8 mouse cellular contexts compared by ENCODE assay signal in the genomic region with DNA sequence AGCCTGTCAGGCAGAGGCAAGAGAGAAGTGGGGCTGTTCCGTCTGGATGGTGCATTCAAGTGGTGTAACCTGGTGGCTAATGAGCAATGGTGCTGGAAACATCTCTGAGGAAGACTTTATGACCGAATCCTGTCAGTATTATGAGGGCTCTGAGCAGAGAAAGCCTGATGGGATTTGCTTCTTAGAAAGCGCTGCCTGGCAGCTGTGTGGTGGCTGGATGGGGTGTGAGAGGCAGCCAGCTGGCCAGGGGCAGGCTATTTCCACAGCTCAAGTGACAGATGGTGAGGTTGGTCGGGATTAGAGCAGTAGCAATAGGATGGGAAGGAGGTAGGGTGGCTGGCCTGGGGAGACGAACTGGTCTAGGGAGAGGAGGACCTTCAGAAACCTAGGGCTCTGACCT. TPM values are rescaled to one million over a fixed set of nuclear protein-coding genes. Genes with fewer than 3 reads are reported as not detected.
DNase-seq lines count a peak whose midpoint lies in the region; ATAC-seq and TF ChIP-seq lines count a peak whose summit lies in the region.

No protein-coding gene starts in this region.

- WGBS in lung, embryonic 16.5 days = 74% methylated on average over 5 of the region's 5 CpGs
- WGBS in lung, postnatal 0 days = 65% methylated on average over 5 of the region's 5 CpGs
- 48% methylated on average over 5 of the region's 5 CpGs for WGBS in limb, embryonic 15.5 days
- WGBS in stomach, embryonic 16.5 days = 71% methylated on average over 5 of the region's 5 CpGs

- no peak overlapping the region for H3K27ac ChIP-seq in lung, embryonic 16.5 days (ENCODE audit: low read length)
- no peak overlapping the region for H3K27ac ChIP-seq in lung, postnatal 0 days (ENCODE audit: low read length)
- peak overlapping the region; percentile 83 for H3K27ac ChIP-seq in limb, embryonic 15.5 days
- H3K27ac ChIP-seq in stomach, embryonic 16.5 days (ENCODE audit: low read length) = peak overlapping the region; percentile 63

- H3K4me2 ChIP-seq in lung, embryonic 16.5 days (ENCODE audit: low read depth, low read length) = peak overlapping the region; percentile 61; the same call in 1 of the 2 replicates
- H3K4me2 ChIP-seq in lung, postnatal 0 days (replicated peaks; ENCODE audit: low read depth, low read length) = no peak overlapping the region
- peak overlapping the region; percentile 74 for H3K4me2 ChIP-seq in limb, embryonic 15.5 days
- H3K4me2 ChIP-seq in stomach, embryonic 16.5 days (ENCODE audit: low read depth, low read length) = no peak overlapping the region

- H3K4me1 ChIP-seq in lung, embryonic 16.5 days (replicated peaks; ENCODE audit: control insufficient read depth, insufficient read depth, low read length) = peaks cover 8% of the 10 kb centered on the region; the same call in 1 of the 2 replicates
- no peaks in the 10 kb centered on the region for H3K4me1 ChIP-seq in lung, postnatal 0 days (ENCODE audit: insufficient read depth, low read depth, low read length)
- peaks cover 16% of the 10 kb centered on the region for H3K4me1 ChIP-seq in limb, embryonic 15.5 days
- peaks cover 7% of the 10 kb centered on the region for H3K4me1 ChIP-seq in stomach, embryonic 16.5 days (ENCODE audit: control insufficient read depth, insufficient read depth, low read length)

- TF ChIP-seq EP300 in lung, postnatal 0 days (IDR thresholded peaks at IDR 0.05) = no peak

- no peak for TF ChIP-seq CTCF in lung, postnatal 0 days (IDR thresholded peaks at IDR 0.05)

- H3K9ac ChIP-seq in lung, embryonic 16.5 days (ENCODE audit: low read length) = peak overlapping the region; percentile 51; the same call in 1 of the 2 replicates
- H3K9ac ChIP-seq in lung, postnatal 0 days (replicated peaks; ENCODE audit: low read depth) = no peak overlapping the region
- no peak overlapping the region for H3K9ac ChIP-seq in limb, embryonic 15.5 days
- peak overlapping the region; percentile 56 for H3K9ac ChIP-seq in stomach, embryonic 16.5 days (ENCODE audit: low read length)

- H3K4me3 ChIP-seq in lung, embryonic 16.5 days (ENCODE audit: low read length) = no peak overlapping the region
- H3K4me3 ChIP-seq in lung, postnatal 0 days (ENCODE audit: low read depth, low read length) = no peak overlapping the region
- no peak overlapping the region for H3K4me3 ChIP-seq in limb, embryonic 15.5 days
- no peak overlapping the region for H3K4me3 ChIP-seq in stomach, embryonic 16.5 days (replicated peaks; ENCODE audit: low read length)

- no peaks in the 10 kb centered on the region for H3K27me3 ChIP-seq in lung, embryonic 16.5 days (ENCODE audit: control insufficient read depth, insufficient read depth, low read depth, low read length)
- no peaks in the 10 kb centered on the region for H3K27me3 ChIP-seq in lung, postnatal 0 days (replicated peaks; ENCODE audit: insufficient read depth, low read length)
- H3K27me3 ChIP-seq in limb, embryonic 15.5 days = no peaks in the 10 kb centered on the region
- H3K27me3 ChIP-seq in stomach, embryonic 16.5 days (ENCODE audit: control insufficient read depth, insufficient read depth, low read length) = no peaks in the 10 kb centered on the region

- ATAC-seq in lung, embryonic 16.5 days (ENCODE audit: low read depth) = no peak
- no peak for ATAC-seq in lung, postnatal 0 days
- no peak for ATAC-seq in limb, embryonic 15.5 days (ENCODE audit: insufficient number of reproducible peaks, low FRiP score, low TSS enrichment, low read depth)
- no peak for ATAC-seq in stomach, embryonic 16.5 days (ENCODE audit: insufficient read depth, low FRiP score)

- H3K36me3 ChIP-seq in lung, embryonic 16.5 days (ENCODE audit: control insufficient read depth, insufficient read depth, low read length) = no peaks in the 10 kb centered on the region
- H3K36me3 ChIP-seq in lung, postnatal 0 days (ENCODE audit: insufficient read depth, low read length) = no peaks in the 10 kb centered on the region
- peaks cover 17% of the 10 kb centered on the region; the same call in 1 of the 2 replicates for H3K36me3 ChIP-seq in limb, embryonic 15.5 days
- H3K36me3 ChIP-seq in stomach, embryonic 16.5 days (ENCODE audit: control insufficient read depth, insufficient read depth, low read length) = no peaks in the 10 kb centered on the region

- no peaks in the 10 kb centered on the region for H3K9me3 ChIP-seq in lung, embryonic 16.5 days (ENCODE audit: control insufficient read depth, low read length)
- no peaks in the 10 kb centered on the region for H3K9me3 ChIP-seq in lung, postnatal 0 days (ENCODE audit: low read length)
- no peaks in the 10 kb centered on the region for H3K9me3 ChIP-seq in limb, embryonic 15.5 days
- H3K9me3 ChIP-seq in stomach, embryonic 16.5 days (replicated peaks; ENCODE audit: control insufficient read depth, low read length) = no peaks in the 10 kb centered on the region

- DNase-seq in gastrocnemius, postnatal 25 days = peak; percentile 47
- DNase-seq in gastrocnemius, adult 8-10 months (ENCODE audit: low spot score in 2 of 2) = no peak
- no peak for DNase-seq in lung, postnatal 0 days (ENCODE audit: low spot score)
- no peak for DNase-seq in natural killer cell, adult 2 months (ENCODE audit: low spot score in 2 of 2)
- no peak for DNase-seq in layer of hippocampus, adult 11-12 months (ENCODE audit: low spot score)

RNA-seq across cellular contexts. Expression of a gene that starts 12.7 kb away (rescaled TPM):
- 1 to 10 TPM in 1 of 2 experiments, under 1 TPM in 1; 1.00 to 1.2 TPM for total RNA-seq in gastrocnemius, postnatal 25 days (2021)
- total RNA-seq in gastrocnemius, adult 8-10 months (2022) = under 1 TPM; 0.22 to 0.32 (median 0.28) TPM
- polyA plus RNA-seq in lung, embryonic 16.5 days (2015; fragmentation: Nextera tagmentation; extraction: Ambion mirVana) = 7.3 and 7.5 TPM in 2 replicates
- polyA plus RNA-seq in lung, postnatal 0 days (2015; fragmentation: Nextera tagmentation; extraction: Ambion mirVana) = 5.4 and 6.1 TPM in 2 replicates
- 12.0 and 13.2 TPM in 2 replicates for polyA plus RNA-seq in limb, embryonic 15.5 days (2015; fragmentation: Nextera tagmentation; extraction: Ambion mirVana)
- polyA plus RNA-seq in stomach, embryonic 16.5 days (2015; fragmentation: Nextera tagmentation; extraction: Ambion mirVana) = 13.9 and 15.5 TPM in 2 replicates

RNA-seq across cellular contexts. Expression of a gene that starts 16.0 kb away (rescaled TPM):
- total RNA-seq in gastrocnemius, postnatal 25 days (2021) = 1 to 10 TPM; 2.8 to 3.1 TPM
- 1 to 10 TPM; 2.3 to 3.3 (median 2.9) TPM for total RNA-seq in gastrocnemius, adult 8-10 months (2022)
- polyA plus RNA-seq in lung, embryonic 16.5 days (2015; fragmentation: Nextera tagmentation; extraction: Ambion mirVana) = 11.2 and 11.7 TPM in 2 replicates
- 5.3 and 6.5 TPM in 2 replicates for polyA plus RNA-seq in lung, postnatal 0 days (2015; fragmentation: Nextera tagmentation; extraction: Ambion mirVana)
- polyA plus RNA-seq in limb, embryonic 15.5 days (2015; fragmentation: Nextera tagmentation; extraction: Ambion mirVana) = 10.5 and 11.3 TPM in 2 replicates
- polyA plus RNA-seq in stomach, embryonic 16.5 days (2015; fragmentation: Nextera tagmentation; extraction: Ambion mirVana) = 10.8 and 11.1 TPM in 2 replicates

RNA-seq across cellular contexts. Expression of a gene that starts 32.6 kb away (rescaled TPM):
- 1 to 10 TPM in 1 of 2 experiments, under 1 TPM in 1; 0.31 to 1.6 TPM for total RNA-seq in gastrocnemius, postnatal 25 days (2021)
- total RNA-seq in gastrocnemius, adult 8-10 months (2022) = under 1 TPM; 0.24 to 0.52 (median 0.34) TPM
- 2.2 and 2.6 TPM in 2 replicates for polyA plus RNA-seq in lung, embryonic 16.5 days (2015; fragmentation: Nextera tagmentation; extraction: Ambion mirVana)
- 1.9 and 2.1 TPM in 2 replicates for polyA plus RNA-seq in lung, postnatal 0 days (2015; fragmentation: Nextera tagmentation; extraction: Ambion mirVana)
- polyA plus RNA-seq in limb, embryonic 15.5 days (2015; fragmentation: Nextera tagmentation; extraction: Ambion mirVana) = 3.5 and 4.2 TPM in 2 replicates
- polyA plus RNA-seq in stomach, embryonic 16.5 days (2015; fragmentation: Nextera tagmentation; extraction: Ambion mirVana) = 25.4 and 30.6 TPM in 2 replicates

RNA-seq across cellular contexts. Expression of a gene that starts 58.8 kb away (rescaled TPM):
- under 1 TPM; 0.11 to 0.15 TPM for total RNA-seq in gastrocnemius, postnatal 25 days (2021)
- total RNA-seq in gastrocnemius, adult 8-10 months (2022) = under 1 TPM in 3 of 4 experiments, not detected in 1; 0.08 to 0.10 (median 0.09) TPM
- 0.63 and 0.68 TPM in 2 replicates for polyA plus RNA-seq in lung, embryonic 16.5 days (2015; fragmentation: Nextera tagmentation; extraction: Ambion mirVana)
- 0.23 and 0.30 TPM in 2 replicates for polyA plus RNA-seq in lung, postnatal 0 days (2015; fragmentation: Nextera tagmentation; extraction: Ambion mirVana)
- 0.20 and 0.24 TPM in 2 replicates for polyA plus RNA-seq in limb, embryonic 15.5 days (2015; fragmentation: Nextera tagmentation; extraction: Ambion mirVana)
- polyA plus RNA-seq in stomach, embryonic 16.5 days (2015; fragmentation: Nextera tagmentation; extraction: Ambion mirVana) = 0.31 and 0.36 TPM in 2 replicates

Comparison
In these comparisons a context has a peak if more than half of its experiments do, and no peak if none do; other contexts are left out.
1. H3K4me2 ChIP-seq: peak in lung, embryonic 16.5 days (single experiment) and limb, embryonic 15.5 days (single experiment); none in lung, postnatal 0 days (single experiment) and stomach, embryonic 16.5 days (single experiment).
2. H3K9ac ChIP-seq: peak in lung, embryonic 16.5 days (single experiment) and stomach, embryonic 16.5 days (single experiment); none in lung, postnatal 0 days (single experiment) and limb, embryonic 15.5 days (single experiment).
3. H3K27ac ChIP-seq: peak in limb, embryonic 15.5 days (single experiment) and stomach, embryonic 16.5 days (single experiment); none in lung, embryonic 16.5 days (single experiment) and lung, postnatal 0 days (single experiment).